Mouse (Mus musculus) heart, embryonic 14.5 days (tissue): ENCODE data around the gene Ccdc169. TPM values are rescaled to one million over a fixed set of nuclear protein-coding genes. Genes with fewer than 3 reads are reported as not detected.

Experiments used
- microRNA-seq: library from miRNA; unstranded; fragments of <30 nt; microRNA quantifications from one replicate; pipeline ENCODE4, GENCODE M21; 2016
- polyA plus RNA-seq: library from polyadenylated mRNA; unstranded; fragments of >200 nt; fragmentation: Nextera tagmentation; extraction: Ambion mirVana; gene quantifications from 2 replicates; pipeline ENCODE4 v1.2.1, GENCODE M21; 2014

Ccdc169 gene
- polyA plus RNA-seq, 1 experiment from 2014 or later = not detected

Small RNA genes within 50 kb of the gene (microRNA-seq; reads per million reads assigned to microRNA genes)
- gene Gm22029 = not detected

Other genes starting within 250 kb of the Ccdc169 start
- 0.15 and 0.24 TPM in 2 replicates for gene Sertm1, start 221.5 kb upstream of the Ccdc169 start, polyA plus RNA-seq
- gene Ccna1, start 81.8 kb upstream of the Ccdc169 start, polyA plus RNA-seq = 1.5 and 2.4 TPM in 2 replicates
- 35.1 and 35.8 TPM in 2 replicates for gene Spg20, start 25.2 kb upstream of the Ccdc169 start, polyA plus RNA-seq
- gene Sohlh2, start 44.7 kb downstream of the Ccdc169 start, polyA plus RNA-seq = not detected in 2 replicates
- gene Dclk1, start 105.0 kb downstream of the Ccdc169 start, polyA plus RNA-seq = 5.0 and 9.5 TPM in 2 replicates